Mouse (Mus musculus) cerebellum, adult 2 months (tissue): ENCODE results near the gene Thumpd3.

Experiments
- CTCF ChIP-seq: fragments of 200-500 bp; IDR thresholded peaks from 2 replicates; pipeline ENCODE4 v1.5.1; 2011; ENCODE audit warnings: low read depth, mild to moderate bottlenecking, control low read depth, low read length, moderate library complexity, borderline replicate concordance; ENCODE audit not compliant: insufficient read depth
- POLR2A ChIP-seq: fragments of 200-500 bp; IDR thresholded peaks from 2 replicates; pipeline ENCODE4 v1.6.1; 2011; ENCODE audit warnings: low read length, control low read depth, borderline replicate concordance; ENCODE audit not compliant: insufficient read depth

- TF ChIP-seq CTCF: no peak
- no peak for TF ChIP-seq POLR2A
These were observed 32.5 kb upstream of the Thumpd3 start for GRCm38 (mm10) chr6:113013550-113013949.
